Mouse (Mus musculus) heart, adult 18-20 months (tissue): ENCODE results near the gene Mylpf. TPM values are rescaled to one million over a fixed set of nuclear protein-coding genes. Genes with fewer than 3 reads are reported as not detected.

Experiments used
- DNase-seq, 2 experiments: peaks; one replicate each; pipeline ENCODE4 v3.0.0; 2021 to 2022; ENCODE audit warnings: mixed read lengths in 1 of 2
- total RNA-seq, 2 experiments: library from RNA; stranded (reverse); gene quantifications; 2 replicates each; pipeline ENCODE4 v1.2.3; 2021

The Mylpf gene
- total RNA-seq, 2 experiments from 2014 or later: 1.1 to 3.7 TPM

DNA sequence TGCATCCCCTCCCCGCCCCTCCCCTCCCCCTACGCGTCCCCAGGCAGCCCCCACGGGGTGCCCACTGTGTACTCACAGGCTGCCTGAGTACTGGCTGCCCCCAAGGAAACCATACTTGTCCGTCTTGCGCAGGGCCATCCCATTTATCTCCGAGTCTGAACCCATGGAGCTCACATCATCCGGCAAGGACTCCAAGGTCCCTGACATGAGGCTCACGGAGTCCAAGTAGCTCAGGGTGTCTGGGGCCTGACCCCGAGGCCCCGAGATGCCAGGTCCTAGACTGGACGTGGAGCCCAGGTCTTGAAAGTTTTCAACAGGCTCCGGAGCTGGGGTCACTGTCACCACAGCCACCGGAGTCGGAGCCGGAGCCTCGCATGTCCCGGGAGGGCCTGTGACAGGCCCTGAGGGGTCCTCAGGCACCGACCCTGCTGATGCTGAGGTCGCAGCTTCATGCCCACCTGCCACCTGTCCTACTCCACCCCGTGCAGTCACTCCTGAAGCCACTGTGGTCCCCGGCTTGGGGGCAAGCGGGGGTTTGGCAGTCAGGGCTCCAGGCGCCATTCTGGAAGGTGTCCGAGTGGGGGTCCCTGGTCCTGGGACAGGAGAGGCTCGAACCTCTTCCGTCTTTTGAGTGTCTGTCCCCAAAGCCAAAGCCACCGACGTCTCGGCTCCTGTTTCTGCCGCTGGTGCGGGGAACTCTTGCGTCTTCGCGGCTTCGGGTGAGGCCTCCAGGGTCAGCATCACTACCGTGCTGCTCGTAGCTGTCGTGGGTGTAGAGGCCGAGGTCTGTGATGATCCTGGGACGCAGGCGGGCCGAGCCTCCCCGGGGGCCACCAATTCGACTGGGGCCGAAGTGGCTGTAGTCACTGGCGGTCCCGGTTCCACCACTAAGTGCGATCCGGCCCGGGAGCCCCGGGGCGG, 1.1 kb upstream of the Mylpf start:
- DNase-seq: no peak

DNA sequence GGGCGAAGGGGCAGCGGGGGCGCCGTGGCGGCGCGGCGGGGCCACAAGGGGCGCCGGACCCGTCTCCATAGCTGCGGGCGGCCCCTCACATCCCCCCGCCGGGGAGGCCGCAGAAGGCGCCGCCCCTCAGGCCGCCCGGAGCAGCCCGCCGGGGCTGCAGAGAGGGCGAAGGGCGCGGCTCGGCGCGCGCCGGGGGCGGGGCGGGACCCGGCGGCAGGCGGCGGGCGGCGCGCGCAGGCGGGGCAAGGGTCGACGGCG, 466 bp upstream of the Mylpf start, which contains the start of gene Tbc1d10b:
TSS of gene Tbc1d10b (minus strand) at position 174 of the 258 bp plus-strand sequence.
- DNase-seq: no peak

- no peak for DNase-seq
Measured at GRCm38 (mm10) chr7:127209851-127210250, 1.2 kb downstream of the Mylpf start.

GRCm38 (mm10) chr7:127210266-127210665, 1.6 kb downstream of the Mylpf start:
- DNase-seq: no peak

GRCm38 (mm10) chr7:127211014-127211745, 2.5 kb downstream of the Mylpf start:
- no peak for DNase-seq

GRCm38 (mm10) chr7:127212432-127213250, 4.0 kb downstream of the Mylpf start:
- DNase-seq: no peak

DNA sequence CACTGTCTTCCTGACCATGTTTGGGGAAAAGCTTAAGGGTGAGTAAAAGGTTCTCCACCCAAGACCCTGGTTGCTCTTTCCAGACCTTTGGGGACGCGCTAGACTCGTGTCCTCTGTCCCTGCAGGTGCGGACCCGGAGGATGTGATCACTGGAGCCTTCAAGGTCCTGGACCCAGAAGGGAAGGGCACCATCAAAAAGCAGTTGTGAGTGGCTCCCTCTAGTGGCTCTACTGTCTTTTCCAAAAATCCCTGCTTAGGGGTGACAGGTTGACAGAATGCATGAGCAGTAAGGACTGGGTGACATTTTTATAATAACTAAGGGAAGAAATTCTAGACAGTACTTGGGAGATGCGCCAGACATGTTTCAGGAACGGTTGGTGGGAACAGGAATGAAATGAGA, 4.8 kb downstream of the Mylpf start:
- DNase-seq: peak in 1 of 2 experiments; percentile 66

DNA sequence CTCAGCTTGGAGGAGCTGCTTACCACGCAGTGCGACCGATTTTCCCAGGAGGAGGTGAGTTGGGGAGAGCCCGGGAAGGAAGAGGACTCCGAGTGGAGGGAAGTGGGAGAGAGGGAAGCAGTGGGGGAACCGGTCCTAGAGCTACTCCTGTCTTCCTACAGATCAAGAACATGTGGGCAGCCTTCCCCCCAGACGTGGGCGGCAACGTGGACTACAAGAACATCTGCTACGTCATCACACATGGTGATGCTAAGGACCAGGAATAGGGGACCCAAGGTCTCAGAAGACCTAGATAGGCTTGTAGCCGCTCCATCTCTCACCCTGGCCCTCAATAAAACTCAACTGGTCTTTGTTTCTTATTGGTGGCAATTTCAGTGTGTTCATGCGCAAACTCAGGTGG, 5.2 kb downstream of the Mylpf start:
- no peak for DNase-seq

GRCm38 (mm10) chr7:127214521-127214920, 5.8 kb downstream of the Mylpf start:
- no peak for DNase-seq

- DNase-seq: peak; percentile 72 to 81
Measured at GRCm38 (mm10) chr7:127214981-127215871, 6.5 kb downstream of the Mylpf start.

DNA sequence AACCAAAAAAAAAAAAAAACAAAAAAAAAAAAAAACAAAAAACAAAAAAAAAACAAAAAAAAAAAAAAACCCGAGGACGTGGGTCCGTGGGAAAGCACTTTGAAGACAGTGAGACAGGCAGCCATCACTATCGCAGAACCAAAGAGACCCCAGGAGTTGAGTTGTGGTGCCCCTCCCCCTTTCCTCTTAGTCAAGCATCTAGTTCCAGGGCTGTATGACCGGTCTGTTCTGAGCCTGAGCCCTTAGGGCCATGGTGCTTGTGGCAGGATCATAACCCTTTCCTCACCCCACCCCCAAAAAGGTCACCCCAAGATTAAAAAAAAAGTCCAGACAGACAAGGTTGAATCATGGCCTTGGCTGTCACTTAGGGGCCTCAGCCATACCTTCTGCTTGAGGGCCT, 7.6 kb downstream of the Mylpf start:
- no peak for DNase-seq

DNA sequence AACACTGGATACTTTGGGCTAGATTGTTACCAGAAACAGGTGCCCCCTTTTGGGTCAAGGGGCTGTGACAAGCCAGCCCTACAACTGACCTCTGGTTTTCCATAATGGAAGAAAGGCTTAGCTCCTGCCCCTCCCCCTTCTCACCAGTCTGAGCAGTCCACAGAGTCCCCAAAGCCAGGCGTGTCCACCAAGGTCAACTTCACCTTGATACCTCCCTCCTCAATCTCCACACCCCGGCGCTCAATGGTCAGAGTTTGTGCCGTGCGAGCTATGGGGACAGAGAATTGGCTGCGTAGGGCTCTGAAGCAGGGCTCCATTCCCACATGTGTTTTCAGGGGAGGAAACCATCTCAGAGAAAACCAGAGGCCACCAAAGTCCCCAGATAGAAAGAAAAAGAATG, 8.8 kb downstream of the Mylpf start:
- DNase-seq: no peak

DNA sequence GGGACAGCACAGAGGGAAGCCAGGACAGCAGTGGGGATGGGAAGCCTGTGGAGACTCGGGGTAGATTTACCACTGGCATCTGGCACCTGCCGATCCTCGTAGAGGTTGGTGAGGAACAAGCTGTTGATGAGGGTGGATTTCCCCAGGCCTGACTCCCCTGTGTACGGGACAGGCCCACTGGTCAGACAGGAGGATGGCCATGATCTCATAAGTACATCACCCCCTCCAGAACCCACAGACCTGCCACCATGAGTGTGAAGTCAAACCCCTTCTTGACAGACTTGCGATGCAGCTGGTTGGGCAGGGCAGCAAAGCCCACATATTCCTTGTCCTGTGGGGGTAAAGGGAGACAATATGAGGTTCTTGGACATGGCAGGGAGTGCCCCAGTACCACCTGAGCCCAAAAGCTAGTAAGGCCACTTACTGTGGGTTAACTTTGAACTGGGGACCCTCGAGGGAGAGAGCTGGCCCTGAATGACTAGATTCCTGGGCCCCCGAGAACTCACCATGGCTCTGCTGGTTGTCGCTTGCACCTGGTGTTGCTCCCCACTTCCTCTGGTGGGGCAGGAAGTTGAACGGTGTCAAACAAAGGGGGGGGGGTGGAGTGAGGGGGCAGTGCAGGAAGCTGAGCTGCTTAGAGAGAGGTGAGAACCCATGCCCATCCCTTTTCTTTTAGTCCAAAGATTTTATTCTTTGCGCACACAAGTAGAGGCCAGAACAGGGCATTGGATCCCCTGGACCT, 9.4 kb downstream of the Mylpf start:
- DNase-seq: no peak

- no peak for DNase-seq
Measured at GRCm38 (mm10) chr7:127218670-127219069, 10.0 kb downstream of the Mylpf start.

- no peak for DNase-seq
Measured at GRCm38 (mm10) chr7:127220440-127220839, 11.8 kb downstream of the Mylpf start.

- no peak for DNase-seq
Measured at GRCm38 (mm10) chr7:127223106-127223505, 14.4 kb downstream of the Mylpf start.

DNA sequence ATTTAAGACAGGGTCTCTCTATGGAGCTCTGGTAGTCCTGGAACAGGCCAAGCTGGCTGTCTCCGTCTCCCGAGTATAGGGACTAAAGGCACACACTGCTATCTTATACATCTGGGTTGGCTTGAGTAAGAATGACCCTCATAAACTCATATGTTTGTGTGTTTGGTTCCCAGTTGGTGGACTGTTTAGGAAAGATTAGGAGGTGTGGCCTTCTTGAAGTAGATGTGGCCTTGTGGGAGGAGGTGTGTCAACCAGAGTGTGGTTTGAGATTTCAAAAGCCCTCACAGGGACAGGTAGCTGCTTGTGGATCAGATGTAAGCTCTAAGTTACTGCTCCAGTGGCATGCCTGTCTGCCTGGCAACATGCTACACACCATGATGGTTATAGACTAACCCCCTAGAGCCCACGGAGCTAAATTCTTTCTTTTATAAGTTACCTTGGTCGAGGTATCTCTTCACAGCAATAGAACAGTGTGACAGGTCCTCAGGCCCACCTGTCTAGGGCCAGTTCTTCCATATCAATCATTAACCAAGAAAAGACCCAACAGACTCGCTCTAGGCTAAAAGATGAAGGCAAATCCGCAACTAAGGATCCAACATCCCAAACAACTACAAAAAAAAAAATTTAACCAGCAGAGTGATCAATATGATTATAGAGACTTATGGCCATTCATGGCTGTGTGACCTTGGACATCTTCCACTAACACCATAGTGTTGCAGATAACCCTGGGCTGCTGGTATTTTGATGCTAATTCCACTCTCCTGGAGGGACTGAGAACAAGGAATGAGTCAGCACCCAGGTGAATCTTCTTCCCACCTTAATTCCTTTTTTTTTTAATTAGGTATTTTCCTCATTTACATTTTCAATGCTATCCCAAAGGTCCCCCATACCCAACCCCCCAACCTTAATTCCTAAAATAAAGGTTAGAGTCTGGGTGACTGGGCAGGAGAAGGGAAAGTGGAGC, 15.1 kb downstream of the Mylpf start:
- DNase-seq: no peak

GRCm38 (mm10) chr7:127224616-127225015, 15.9 kb downstream of the Mylpf start:
- DNase-seq: no peak

DNA sequence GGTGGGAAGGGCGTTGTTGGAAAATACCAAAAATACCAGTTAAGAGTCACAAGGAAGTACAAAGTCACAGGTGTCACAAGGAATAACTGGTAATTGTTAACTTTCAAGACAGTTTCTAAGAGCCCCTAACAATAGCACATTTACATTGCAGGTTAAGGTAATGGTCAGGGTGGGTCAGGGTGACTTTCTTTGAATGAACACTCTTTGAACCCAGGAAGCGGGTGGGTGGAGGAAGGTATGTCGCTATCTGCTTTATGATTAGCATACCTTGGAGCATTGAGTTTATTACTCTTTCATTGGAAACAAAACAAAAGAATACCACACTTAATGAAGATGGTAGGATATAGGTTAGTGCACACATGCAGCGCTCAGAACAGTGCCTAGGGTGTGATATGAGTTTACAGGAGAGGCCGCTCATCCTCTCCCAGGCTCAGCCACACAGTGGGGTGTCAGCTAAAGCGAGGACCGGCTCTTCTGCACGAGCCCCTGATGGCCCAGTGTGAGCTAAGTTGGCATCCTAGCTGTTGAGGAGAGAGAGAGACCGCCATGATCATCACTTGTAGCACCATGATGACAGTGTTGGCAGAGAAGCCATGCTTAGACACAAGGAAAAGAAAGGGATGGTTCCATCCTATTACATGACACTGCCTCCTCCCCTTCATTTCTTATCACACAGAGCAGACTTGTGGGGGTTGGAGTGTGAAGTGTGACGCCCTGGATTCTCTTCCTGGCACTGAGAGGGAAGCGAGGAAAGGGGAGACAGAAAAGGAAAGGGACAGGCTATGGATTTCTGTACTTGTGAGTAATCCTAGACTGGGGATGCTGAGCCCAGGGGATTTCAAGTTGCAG, 16.7 kb downstream of the Mylpf start:
- DNase-seq: no peak
